Mouse (Mus musculus) heart, embryonic 14.5 days (tissue): Measurements from ENCODE around the gene Tapbpl. TPM values are rescaled to one million over a fixed set of nuclear protein-coding genes. Genes with fewer than 3 reads are reported as not detected.
A peak's percentile ranks its signal among the peaks of the same experiment; 100 is the strongest.

Experiments used
- ATAC-seq: fragments of 200-750 bp; cut with Nextera tagmentation; 2 replicates; pipeline ENCODE4 v1.8.0; 2017; ENCODE audit warnings: low read depth, moderate TSS enrichment; ENCODE audit not compliant: insufficient number of reproducible peaks, insufficient read depth, low FRiP score
- H3K27ac ChIP-seq, 2 experiments: fragments of 200-500 bp in 1 of 2; fragments of 300-500 bp in 1 of 2; sonication (generic) in 1 of 2; replicated peaks in 1 of 2; 2 replicates each; pipeline ENCODE4 v1.5.1; 2012 to 2014; ENCODE audit warnings: low read depth in 2 of 2, low read length in 2 of 2, control low read depth in 1 of 2, mild to moderate bottlenecking in 1 of 2, mixed read lengths in 1 of 2; ENCODE audit not compliant: control insufficient read depth in 1 of 2, insufficient read depth in 1 of 2
- H3K27me3 ChIP-seq: fragments of 300-500 bp; sonication (generic); 2 replicates; pipeline ENCODE4 v1.6.1; 2014; ENCODE audit warnings: mild to moderate bottlenecking, low read length, control low read depth; ENCODE audit not compliant: control insufficient read depth, insufficient read depth
- H3K36me3 ChIP-seq: fragments of 300-500 bp; sonication (generic); 2 replicates; pipeline ENCODE4 v1.6.1; 2014; ENCODE audit warnings: mild to moderate bottlenecking, control low read depth, low read length, mixed read lengths; ENCODE audit not compliant: control insufficient read depth, insufficient read depth
- H3K4me1 ChIP-seq, 2 experiments: fragments of 200-500 bp in 1 of 2; fragments of 300-500 bp in 1 of 2; sonication (generic) in 1 of 2; 2 replicates each; pipeline ENCODE4 v1.6.1; 2012 to 2014; ENCODE audit warnings: low read length in 2 of 2, control low read depth in 1 of 2, mixed read lengths in 1 of 2; ENCODE audit not compliant: control insufficient read depth in 2 of 2, insufficient read depth in 2 of 2
- H3K4me2 ChIP-seq: fragments of 300-500 bp; sonication (generic); 2 replicates; pipeline ENCODE4 v1.6.1; 2014; ENCODE audit warnings: mild to moderate bottlenecking, low read length
- H3K4me3 ChIP-seq, 2 experiments: fragments of 200-500 bp in 1 of 2; fragments of 300-500 bp in 1 of 2; sonication (generic) in 1 of 2; 2 replicates each; pipeline ENCODE4 v1.5.1; 2012 to 2014; ENCODE audit warnings: low read length in 2 of 2, mild to moderate bottlenecking in 2 of 2, control low read depth in 1 of 2, low read depth in 1 of 2, moderate library complexity in 1 of 2; ENCODE audit not compliant: control insufficient read depth in 1 of 2, insufficient read depth in 1 of 2
- H3K9ac ChIP-seq: fragments of 300-500 bp; sonication (generic); 2 replicates; pipeline ENCODE4 v1.6.1; 2014; ENCODE audit warnings: mild to moderate bottlenecking, low read length
- H3K9me3 ChIP-seq: fragments of 300-500 bp; sonication (generic); 2 replicates; pipeline ENCODE4 v1.6.1; 2016; ENCODE audit warnings: low read length, control low read depth; ENCODE audit not compliant: control insufficient read depth
- WGBS: fragments of 180-500 bp; shearing (Covaris S2); extraction: QIAGEN DNeasy Blood & Tissue Kit; methylation state at CpG from one replicate; pipeline ENCODE4 v1.1.7; 2014; 5-methylcytosine and 5-hydroxymethylcytosine counted together
- polyA plus RNA-seq: library from polyadenylated mRNA; unstranded; fragments of >200 nt; fragmentation: Nextera tagmentation; extraction: Ambion mirVana; gene quantifications from 2 replicates; pipeline ENCODE4 v1.2.1, GENCODE M21; 2014

Tapbpl gene
- polyA plus RNA-seq, 1 experiment from 2014 or later = 4.0 TPM

DNA sequence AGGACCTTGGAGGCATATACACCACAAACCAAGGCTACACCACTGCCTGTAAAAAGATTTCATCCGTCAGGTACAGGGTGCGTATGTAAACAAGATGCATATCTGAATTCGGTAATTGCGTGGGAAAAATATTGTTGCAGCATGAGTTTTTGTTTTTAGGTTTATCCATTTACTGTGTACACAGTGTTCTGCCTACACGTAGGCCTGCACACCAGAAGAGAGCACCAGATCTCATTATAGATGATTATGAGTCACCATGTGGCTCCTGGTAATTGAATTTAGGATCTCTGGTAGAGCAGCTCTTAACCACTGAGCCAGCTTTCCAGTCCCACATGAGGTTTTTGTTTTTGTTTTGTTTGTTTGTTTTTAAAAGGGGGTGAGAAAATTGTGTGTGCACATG lies 34.5 kb downstream of the Tapbpl start:
- peaks cover 0 to 9% of the 10 kb centered on the region in 2 experiments; a peak in 2 of 4 replicates for H3K4me1 ChIP-seq
- no peak overlapping the region for H3K9ac ChIP-seq
- peaks cover 27% of the 10 kb centered on the region for H3K36me3 ChIP-seq
- H3K4me2 ChIP-seq = no peak overlapping the region
- H3K27me3 ChIP-seq = no peaks in the 10 kb centered on the region
- no peak overlapping the region for H3K27ac ChIP-seq
- WGBS = 87% methylated on average over 5 of the region's 5 CpGs
- H3K9me3 ChIP-seq = no peaks in the 10 kb centered on the region
- no peak for ATAC-seq
- no peak overlapping the region for H3K4me3 ChIP-seq

DNA sequence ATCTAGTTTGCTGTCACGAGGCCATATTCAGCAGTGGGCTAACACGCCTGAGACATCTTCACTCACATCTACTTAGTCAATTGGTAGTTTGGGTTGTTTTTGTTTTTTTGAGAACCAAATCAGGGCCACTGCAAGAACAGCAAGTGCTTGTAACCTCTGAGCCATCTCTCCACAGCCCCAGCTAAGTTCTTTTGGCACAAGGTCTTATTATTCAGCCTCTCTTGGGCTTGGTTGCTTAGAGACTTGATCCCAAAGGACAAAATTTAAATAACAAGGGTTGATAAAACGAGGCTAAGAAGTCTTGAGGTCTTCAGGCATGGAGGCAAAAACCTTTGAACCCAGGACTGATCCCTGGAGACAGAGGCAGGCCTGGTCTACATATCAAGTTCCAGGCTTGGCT lies 35.4 kb downstream of the Tapbpl start:
- Histone ChIP-seq H3K4me3 (no peak overlapping the region), H3K9ac (no peak overlapping the region), H3K27me3 (no peaks in the 10 kb centered on the region), H3K4me2 (no peak overlapping the region), H3K27ac (no peak overlapping the region), H3K4me1 (peaks cover 0 to 9% of the 10 kb centered on the region in 2 experiments; a peak in 2 of 4 replicates), H3K9me3 (no peaks in the 10 kb centered on the region), H3K36me3 (peaks cover 27% of the 10 kb centered on the region)
- 73% methylated on average over 3 of the region's 3 CpGs for WGBS
- ATAC-seq = no peak

DNA sequence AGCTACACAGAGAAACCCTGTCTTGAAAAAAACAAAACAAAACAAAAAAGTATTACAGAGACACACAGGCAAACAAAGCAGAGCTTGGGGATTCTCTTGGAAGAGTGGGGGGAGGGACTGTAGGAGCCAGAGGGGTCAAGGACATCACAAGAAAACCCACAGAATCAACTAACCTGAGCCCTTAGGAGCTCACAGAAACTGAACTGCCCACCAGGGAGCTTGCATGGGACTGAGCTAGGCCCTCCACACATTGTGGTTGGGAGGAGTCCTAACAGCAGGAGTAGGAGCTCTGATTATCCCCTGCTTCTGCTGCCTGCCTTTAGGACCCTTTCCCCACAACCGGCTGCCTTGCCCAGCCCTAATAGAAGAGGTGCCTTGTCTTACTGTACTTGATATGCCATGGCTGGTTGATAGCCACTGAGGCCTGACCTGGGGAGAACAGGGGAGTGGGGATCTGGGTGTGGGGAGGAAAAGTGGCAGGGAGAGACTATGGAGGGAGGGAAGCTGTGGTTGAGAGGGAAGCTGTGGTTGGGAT lies 36.1 kb downstream of the Tapbpl start:
- Histone ChIP-seq H3K27ac (no peak overlapping the region), H3K4me3 (no peak overlapping the region), H3K36me3 (peaks cover 27% of the 10 kb centered on the region), H3K4me2 (no peak overlapping the region), H3K9me3 (no peaks in the 10 kb centered on the region), H3K9ac (no peak overlapping the region), H3K4me1 (peaks cover 0 to 12% of the 10 kb centered on the region in 2 experiments; a peak in 2 of 4 replicates), H3K27me3 (no peaks in the 10 kb centered on the region)
- 12% methylated on average over 1 of the region's 1 CpGs for WGBS
- ATAC-seq = no peak

DNA sequence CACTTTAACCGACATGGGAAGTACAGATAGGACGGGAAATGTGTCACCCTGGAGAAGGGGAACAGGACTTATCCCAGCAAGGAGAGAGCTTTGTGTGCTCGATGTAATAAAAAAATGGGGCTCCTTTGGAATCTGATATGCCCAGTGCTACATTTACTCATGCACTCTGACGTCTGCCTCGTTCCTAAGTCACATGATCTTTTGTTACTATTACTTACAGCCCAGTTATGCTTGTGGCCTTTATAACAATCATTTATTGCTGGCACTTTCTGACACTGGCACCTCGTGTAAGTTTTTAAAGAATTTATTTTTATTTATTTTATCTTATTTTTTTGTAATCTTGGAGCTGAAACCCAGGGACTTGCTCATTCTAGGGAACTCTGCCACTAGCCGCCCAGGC lies 38.3 kb downstream of the Tapbpl start:
- 46% methylated on average over 6 of the region's 7 CpGs for WGBS
- H3K27ac ChIP-seq = no peak overlapping the region
- peak overlapping the region; percentile 90 for H3K4me2 ChIP-seq

GRCm38 (mm10) chr6:125192841-125193240 lies 38.8 kb downstream of the Tapbpl start:
- Histone ChIP-seq H3K4me3 (peak overlapping the region; percentile 55 to 80), H3K36me3 (peaks cover 49% of the 10 kb centered on the region), H3K9me3 (no peaks in the 10 kb centered on the region), H3K4me2 (peak overlapping the region; percentile 90), H3K9ac (peak overlapping the region; percentile 92), H3K4me1 (peaks cover 2 to 21% of the 10 kb centered on the region in 2 experiments; a peak in 2 of 4 replicates), H3K27ac (peak overlapping the region; percentile 93 to 100), H3K27me3 (no peaks in the 10 kb centered on the region)
- 27% methylated on average over 5 of the region's 5 CpGs for WGBS
- no peak for ATAC-seq

More for the DNA sequence above, 38.3 kb downstream of the Tapbpl start:
- Histone ChIP-seq H3K9me3 (no peaks in the 10 kb centered on the region), H3K36me3 (peaks cover 43% of the 10 kb centered on the region), H3K9ac (no peak overlapping the region), H3K4me3 (no peak overlapping the region), H3K4me1 (peaks cover 2 to 21% of the 10 kb centered on the region in 2 experiments; a peak in 2 of 4 replicates), H3K27me3 (no peaks in the 10 kb centered on the region)
- no peak for ATAC-seq

DNA sequence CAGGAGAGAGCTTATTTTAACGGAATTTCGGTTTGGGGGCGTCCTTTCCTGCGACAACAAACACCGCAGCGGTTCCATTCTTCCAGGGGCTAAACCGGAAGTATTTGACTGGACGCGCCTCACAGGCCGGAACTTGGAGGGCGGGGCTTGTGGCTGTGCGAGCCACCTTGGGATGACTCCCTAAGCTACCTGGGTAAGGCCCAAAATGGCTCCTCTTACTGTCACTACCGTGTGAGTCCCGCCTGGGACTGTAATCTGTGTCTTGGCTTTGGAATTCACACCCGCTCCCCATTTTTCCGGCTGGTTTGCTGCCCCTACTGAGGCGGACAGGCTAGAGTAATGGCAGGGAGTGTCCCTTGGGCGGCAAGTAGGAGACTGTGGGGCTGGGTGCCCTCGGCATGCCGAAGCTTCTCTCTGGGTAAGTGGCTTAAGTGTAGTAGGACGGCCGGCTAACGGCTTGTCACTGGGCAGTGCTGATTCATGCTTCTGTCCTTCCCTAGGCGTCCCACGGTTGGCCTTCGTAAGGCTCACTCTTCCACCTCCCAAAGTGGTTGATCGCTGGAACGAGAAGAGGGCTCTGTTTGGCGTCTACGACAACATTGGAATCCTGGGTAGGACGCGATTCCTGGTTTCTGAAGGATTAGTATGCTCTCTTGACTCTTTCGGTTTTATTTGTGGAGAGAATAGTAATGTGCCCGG lies 39.5 kb downstream of the Tapbpl start:
- Histone ChIP-seq H3K9me3 (no peaks in the 10 kb centered on the region), H3K4me1 (peaks cover 2 to 21% of the 10 kb centered on the region in 2 experiments; a peak in 2 of 4 replicates), H3K36me3 (peaks cover 55% of the 10 kb centered on the region), H3K4me2 (peak overlapping the region; percentile 90), H3K4me3 (peak overlapping the region; percentile 55 to 80), H3K27ac (peak overlapping the region; percentile 93 to 100), H3K27me3 (no peaks in the 10 kb centered on the region), H3K9ac (peak overlapping the region; percentile 92)
- ATAC-seq = peak; percentile 92; the same call in 1 of the 2 replicates
- WGBS = under 1% methylated on average over 34 of the region's 34 CpGs

GRCm38 (mm10) chr6:125191332-125192015 lies 40.2 kb downstream of the Tapbpl start, which contains the start of the genes Ncapd2 and Mrpl51:
TSS of gene Ncapd2 (minus strand) at chr6:125191701.
TSS of gene Mrpl51 (plus strand) at chr6:125191801.
- no peaks in the 10 kb centered on the region for H3K9me3 ChIP-seq
- peak within 1 kb of the TSS; percentile 92 for H3K9ac ChIP-seq
- H3K27me3 ChIP-seq = no peaks in the 10 kb centered on the region
- peak; percentile 94 for ATAC-seq
- peaks cover 62% of the 10 kb centered on the region for H3K36me3 ChIP-seq
- peaks cover 2 to 21% of the 10 kb centered on the region in 2 experiments; a peak in 2 of 4 replicates for H3K4me1 ChIP-seq
- under 1% methylated on average over 54 of the region's 54 CpGs for WGBS
- H3K4me3 ChIP-seq = peak within 1 kb of the TSS; percentile 75 to 80
- peak within 1 kb of the TSS; percentile 90 for H3K4me2 ChIP-seq
- H3K27ac ChIP-seq = peak within 1 kb of the TSS; percentile 93 to 100
